Mouse (Mus musculus) adrenal gland, postnatal 0 days (tissue): ENCODE data around the gene Zcchc9. TPM values are rescaled to one million over a fixed set of nuclear protein-coding genes. Genes with fewer than 3 reads are reported as not detected.

Source experiments
- microRNA-seq: library from miRNA; unstranded; fragments of <30 nt; microRNA quantifications from one replicate; pipeline ENCODE4, GENCODE M21; 2016; ENCODE audit warnings: borderline replicate concordance; ENCODE audit not compliant: insufficient number of aligned reads
- polyA plus RNA-seq: library from polyadenylated mRNA; unstranded; fragments of >200 nt; fragmentation: Nextera tagmentation; extraction: Ambion mirVana; gene quantifications from 2 replicates; pipeline ENCODE4 v1.2.1, GENCODE M21; 2015

Gene Zcchc9
- polyA plus RNA-seq: 17.9 and 25.2 TPM in 2 replicates

GRCm38 (mm10) chr13:91807155-91807839 lies at the start of gene Zcchc9:
Gene Zcchc9 (minus strand): TSS chr13:91807705.

Small RNA genes lying within 50 kb of the gene (microRNA-seq; reads per million reads assigned to microRNA genes)
- gene Gm27656: not detected

Other genes with a start within 250 kb of the Zcchc9 start
- gene Acot12, start 66.2 kb downstream of the Zcchc9 start, polyA plus RNA-seq: 0.65 and 1.7 TPM in 2 replicates
- 0.41 and 0.73 TPM in 2 replicates for gene Ckmt2, start 69.2 kb upstream of the Zcchc9 start, polyA plus RNA-seq